Mouse (Mus musculus) cerebellum, adult 2 months (tissue): ENCODE data around the gene Med13.

Experiments
- CTCF ChIP-seq: fragments of 200-500 bp; IDR thresholded peaks from 2 replicates; pipeline ENCODE4 v1.5.1; 2011; ENCODE audit warnings: low read depth, mild to moderate bottlenecking, control low read depth, low read length, moderate library complexity, borderline replicate concordance; ENCODE audit not compliant: insufficient read depth
- POLR2A ChIP-seq: fragments of 200-500 bp; IDR thresholded peaks from 2 replicates; pipeline ENCODE4 v1.6.1; 2011; ENCODE audit warnings: low read length, control low read depth, borderline replicate concordance; ENCODE audit not compliant: insufficient read depth

GRCm38 (mm10) chr11:86380521-86381238, 23.3 kb upstream of the Med13 start:
- no peak for TF ChIP-seq CTCF
- TF ChIP-seq POLR2A, result no peak
